Mouse (Mus musculus): ENCODE results near the gene Slc6a16. TPM values are rescaled to one million over a fixed set of nuclear protein-coding genes. Genes with fewer than 3 reads are reported as not detected.

Gene Slc6a16
- total and polyA plus RNA-seq, 3 experiments: 0.27 TPM; not detected in 2

DNA sequence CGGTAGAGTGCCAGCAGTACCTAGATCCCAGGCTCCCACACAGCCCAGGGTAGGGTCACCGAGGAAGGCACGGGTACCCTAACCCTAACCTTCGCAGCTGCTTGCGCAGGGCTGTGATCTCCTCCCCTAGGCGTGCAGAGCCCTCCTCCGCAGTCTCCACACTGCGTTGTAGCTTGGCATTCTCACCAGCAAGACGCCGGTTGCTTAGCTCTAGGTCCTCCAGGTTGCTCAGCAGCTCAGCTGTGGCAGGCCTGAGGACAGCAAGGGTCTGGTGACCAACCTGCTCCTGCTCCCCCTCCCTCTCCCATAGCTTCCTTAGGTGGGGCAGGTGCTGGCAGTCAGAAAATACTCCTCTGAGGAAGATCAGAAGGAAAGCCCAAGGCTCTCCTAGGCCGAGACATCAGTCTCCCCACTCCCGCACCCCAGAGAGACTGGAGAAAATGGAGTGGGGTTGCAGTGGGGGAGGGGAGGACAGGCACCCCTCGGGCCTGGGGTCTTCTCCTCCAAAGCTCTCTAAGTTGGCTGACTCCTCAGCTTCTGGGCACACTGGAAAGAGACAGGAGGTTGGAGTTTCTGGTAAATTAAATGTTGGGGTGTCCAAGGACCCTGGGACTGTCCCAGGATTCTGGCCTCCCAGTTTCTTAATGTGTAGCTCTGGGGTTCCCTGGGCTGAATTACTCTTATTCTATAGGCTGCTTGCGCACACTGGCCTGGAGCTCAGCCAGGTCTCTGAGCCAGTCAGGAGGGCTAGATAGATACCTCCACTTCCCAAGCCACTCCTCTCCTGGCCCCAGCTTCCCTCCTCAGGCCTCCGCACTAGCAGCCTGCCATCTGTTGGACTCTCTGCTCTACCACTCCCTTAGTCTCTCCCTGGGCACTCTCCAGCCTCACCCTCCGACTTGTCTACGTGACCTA is 46.8 kb upstream of the Slc6a16 start:
- Histone ChIP-seq H3K36me3 (replicated peaks) (no peaks in the 10 kb centered on the region), H3K9me3 (replicated peaks) (no peaks in the 10 kb centered on the region), H3K27me3 (ENCODE audit: insufficient read depth, low read length) (peaks cover 80% of the 10 kb centered on the region), H3K4me3 (ENCODE audit: low read depth, low read length) (no peak overlapping the region), H3K4me1 (ENCODE audit: insufficient read depth, low read depth, low read length) (peaks cover 10% of the 10 kb centered on the region)
- DNase-seq (ENCODE audit: low spot score) (no peak), ATAC-seq (ENCODE audit: extremely low read depth, insufficient number of reproducible peaks, low FRiP score, poor library complexity, severe bottlenecking) (no peak)
- no peak for TF ChIP-seq TAL1 (conservative IDR thresholded peaks at IDR 0.05; ENCODE audit: low read depth, low read length)
- TF ChIP-seq POLR2AphosphoS5 (IDR thresholded peaks at IDR 0.05; ENCODE audit: insufficient replicate concordance, low read depth, low read length): no peak
- no peak for TF ChIP-seq GATA2 (IDR thresholded peaks at IDR 0.05; ENCODE audit: borderline replicate concordance, low read depth, low read length)
- no peak for TF ChIP-seq CTCF (IDR thresholded peaks at IDR 0.05; ENCODE audit: low read depth, low read length)
- TF ChIP-seq GATA1 (IDR thresholded peaks at IDR 0.05; ENCODE audit: borderline replicate concordance, low read length): no peak

- no peaks in the 10 kb centered on the region for H3K9me3 ChIP-seq (replicated peaks)
- no peak for TF ChIP-seq POLR2AphosphoS5 (IDR thresholded peaks at IDR 0.05; ENCODE audit: insufficient replicate concordance, low read depth, low read length)
- no peak for TF ChIP-seq TAL1 (conservative IDR thresholded peaks at IDR 0.05; ENCODE audit: low read depth, low read length)
- no peak for TF ChIP-seq GATA1 (IDR thresholded peaks at IDR 0.05; ENCODE audit: borderline replicate concordance, low read length)
- no peak for TF ChIP-seq GATA2 (IDR thresholded peaks at IDR 0.05; ENCODE audit: borderline replicate concordance, low read depth, low read length)
- no peak for TF ChIP-seq CTCF (IDR thresholded peaks at IDR 0.05; ENCODE audit: low read depth, low read length)
- no peaks in the 10 kb centered on the region for H3K36me3 ChIP-seq (replicated peaks)
- peaks cover 10% of the 10 kb centered on the region for H3K4me1 ChIP-seq (ENCODE audit: insufficient read depth, low read depth, low read length)
- no peak overlapping the region for H3K4me3 ChIP-seq (ENCODE audit: low read depth, low read length)
- DNase-seq (ENCODE audit: low spot score): no peak
- H3K27me3 ChIP-seq (ENCODE audit: insufficient read depth, low read length): peaks cover 79% of the 10 kb centered on the region
- ATAC-seq (ENCODE audit: extremely low read depth, insufficient number of reproducible peaks, low FRiP score, poor library complexity, severe bottlenecking): no peak
Observed at GRCm38 (mm10) chr7:45195341-45196175, 45.3 kb upstream of the Slc6a16 start.

DNA sequence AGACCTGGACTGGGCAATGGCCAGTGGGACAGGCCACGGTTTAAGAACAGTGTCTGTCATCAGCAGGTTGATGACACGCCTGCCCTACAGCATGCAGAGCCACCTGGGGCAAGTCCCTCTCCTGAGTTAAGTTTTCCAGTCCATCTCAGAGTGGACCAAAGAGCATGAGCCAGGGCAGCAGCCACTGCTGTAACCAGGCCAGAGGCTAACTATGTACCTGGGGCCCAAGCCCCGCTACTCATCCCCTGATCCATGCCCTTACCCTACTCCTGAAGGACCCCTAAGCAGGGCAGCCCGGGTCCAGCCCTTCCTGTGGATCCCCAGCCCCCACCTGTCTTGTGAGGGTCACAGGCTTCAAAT is 44.7 kb upstream of the Slc6a16 start:
- Histone ChIP-seq H3K4me3 (ENCODE audit: low read depth, low read length) (no peak overlapping the region), H3K27me3 (ENCODE audit: insufficient read depth, low read length) (peaks cover 77% of the 10 kb centered on the region), H3K4me1 (ENCODE audit: insufficient read depth, low read depth, low read length) (peaks cover 10% of the 10 kb centered on the region), H3K36me3 (replicated peaks) (no peaks in the 10 kb centered on the region), H3K9me3 (replicated peaks) (no peaks in the 10 kb centered on the region)
- no peak for TF ChIP-seq TAL1 (conservative IDR thresholded peaks at IDR 0.05; ENCODE audit: low read depth, low read length)
- no peak for TF ChIP-seq GATA2 (IDR thresholded peaks at IDR 0.05; ENCODE audit: borderline replicate concordance, low read depth, low read length)
- TF ChIP-seq CTCF (IDR thresholded peaks at IDR 0.05; ENCODE audit: low read depth, low read length): no peak
- TF ChIP-seq GATA1 (IDR thresholded peaks at IDR 0.05; ENCODE audit: borderline replicate concordance, low read length): no peak
- no peak for TF ChIP-seq POLR2AphosphoS5 (IDR thresholded peaks at IDR 0.05; ENCODE audit: insufficient replicate concordance, low read depth, low read length)
- DNase-seq (ENCODE audit: low spot score) (no peak), ATAC-seq (ENCODE audit: extremely low read depth, insufficient number of reproducible peaks, low FRiP score, poor library complexity, severe bottlenecking) (no peak)

- H3K27me3 ChIP-seq (ENCODE audit: insufficient read depth, low read length): peaks cover 68% of the 10 kb centered on the region
- H3K9me3 ChIP-seq (replicated peaks): no peaks in the 10 kb centered on the region
- TF ChIP-seq CTCF (IDR thresholded peaks at IDR 0.05; ENCODE audit: low read depth, low read length): no peak
- TF ChIP-seq TAL1 (conservative IDR thresholded peaks at IDR 0.05; ENCODE audit: low read depth, low read length): no peak
- TF ChIP-seq POLR2AphosphoS5 (IDR thresholded peaks at IDR 0.05; ENCODE audit: insufficient replicate concordance, low read depth, low read length): no peak
- no peak for TF ChIP-seq GATA1 (IDR thresholded peaks at IDR 0.05; ENCODE audit: borderline replicate concordance, low read length)
- TF ChIP-seq GATA2 (IDR thresholded peaks at IDR 0.05; ENCODE audit: borderline replicate concordance, low read depth, low read length): no peak
- ATAC-seq (ENCODE audit: extremely low read depth, insufficient number of reproducible peaks, low FRiP score, poor library complexity, severe bottlenecking) (no peak), DNase-seq (ENCODE audit: low spot score) (no peak)
- H3K4me1 ChIP-seq (ENCODE audit: insufficient read depth, low read depth, low read length): peaks cover 10% of the 10 kb centered on the region
- no peak overlapping the region for H3K4me3 ChIP-seq (ENCODE audit: low read depth, low read length)
- no peaks in the 10 kb centered on the region for H3K36me3 ChIP-seq (replicated peaks)
Observed at GRCm38 (mm10) chr7:45196994-45197393, 43.9 kb upstream of the Slc6a16 start.

DNA sequence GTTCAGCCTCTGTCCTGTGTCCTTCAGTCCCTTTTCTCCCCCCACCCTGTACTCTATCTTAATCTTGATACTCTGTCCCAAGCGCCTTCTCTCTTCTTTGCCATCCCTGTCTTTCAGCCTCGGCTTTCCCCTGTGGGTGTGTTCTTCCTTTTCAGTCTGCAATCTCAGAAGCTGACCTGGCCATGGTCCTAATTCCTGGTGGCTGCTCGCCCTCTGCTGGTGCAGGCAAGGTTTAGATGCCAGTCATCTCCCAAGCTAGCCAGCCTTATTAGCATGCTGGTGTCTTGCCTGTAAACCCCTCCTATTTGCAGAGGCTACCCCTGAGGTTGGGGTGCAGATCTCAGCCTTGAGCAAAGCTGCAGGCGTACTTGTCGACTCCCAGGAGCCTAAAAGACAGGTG is 42.5 kb upstream of the Slc6a16 start:
- peaks cover 58% of the 10 kb centered on the region for H3K27me3 ChIP-seq (ENCODE audit: insufficient read depth, low read length)
- no peak overlapping the region for H3K4me3 ChIP-seq (ENCODE audit: low read depth, low read length)
- TF ChIP-seq POLR2AphosphoS5 (IDR thresholded peaks at IDR 0.05; ENCODE audit: insufficient replicate concordance, low read depth, low read length): no peak
- no peak for TF ChIP-seq GATA2 (IDR thresholded peaks at IDR 0.05; ENCODE audit: borderline replicate concordance, low read depth, low read length)
- no peak for TF ChIP-seq GATA1 (IDR thresholded peaks at IDR 0.05; ENCODE audit: borderline replicate concordance, low read length)
- no peak for ATAC-seq (ENCODE audit: extremely low read depth, insufficient number of reproducible peaks, low FRiP score, poor library complexity, severe bottlenecking)
- H3K36me3 ChIP-seq (replicated peaks): no peaks in the 10 kb centered on the region
- peaks cover 10% of the 10 kb centered on the region for H3K4me1 ChIP-seq (ENCODE audit: insufficient read depth, low read depth, low read length)
- H3K9me3 ChIP-seq (replicated peaks): no peaks in the 10 kb centered on the region
- DNase-seq (ENCODE audit: low spot score): peak; percentile 54

- Histone ChIP-seq H3K4me1 (ENCODE audit: insufficient read depth, low read depth, low read length) (peaks cover 10% of the 10 kb centered on the region), H3K9me3 (replicated peaks) (no peaks in the 10 kb centered on the region), H3K36me3 (replicated peaks) (no peaks in the 10 kb centered on the region), H3K27me3 (ENCODE audit: insufficient read depth, low read length) (peaks cover 53% of the 10 kb centered on the region), H3K4me3 (ENCODE audit: low read depth, low read length) (no peak overlapping the region)
- DNase-seq (ENCODE audit: low spot score) (no peak), ATAC-seq (ENCODE audit: extremely low read depth, insufficient number of reproducible peaks, low FRiP score, poor library complexity, severe bottlenecking) (no peak)
- no peak for TF ChIP-seq GATA2 (IDR thresholded peaks at IDR 0.05; ENCODE audit: borderline replicate concordance, low read depth, low read length)
- TF ChIP-seq GATA1 (IDR thresholded peaks at IDR 0.05; ENCODE audit: borderline replicate concordance, low read length): no peak
- no peak for TF ChIP-seq CTCF (IDR thresholded peaks at IDR 0.05; ENCODE audit: low read depth, low read length)
- no peak for TF ChIP-seq TAL1 (conservative IDR thresholded peaks at IDR 0.05; ENCODE audit: low read depth, low read length)
Observed at GRCm38 (mm10) chr7:45198961-45199360, 41.9 kb upstream of the Slc6a16 start.

Data from G1E (cell line).